Mouse (Mus musculus) cerebellum, adult 18-20 months (tissue): ENCODE results near the gene Pbxip1.
"Not testable (repeated sequence)": the region's sequence is repeated elsewhere in the genome, so short reads cannot be mapped to it uniquely, and the experiment has no call there.

ENCODE experiments used
- DNase-seq, 2 experiments: peaks; one replicate each; pipeline ENCODE4 v3.0.0; 2021

The Pbxip1 gene

GRCm38 (mm10) chr3:89409701-89410100 is 26.8 kb upstream of the Pbxip1 start:
- no peak for DNase-seq

GRCm38 (mm10) chr3:89410864-89411263 is 25.6 kb upstream of the Pbxip1 start:
- no peak for DNase-seq

GRCm38 (mm10) chr3:89411490-89412393 is 24.8 kb upstream of the Pbxip1 start, which contains the start of gene Flad1:
Gene Flad1, minus strand, starts transcription at chr3:89411870.
- peak; percentile 95 to 99 for DNase-seq

GRCm38 (mm10) chr3:89416158-89416557 is 20.3 kb upstream of the Pbxip1 start:
- DNase-seq, result no peak

GRCm38 (mm10) chr3:89417131-89417530 is 19.4 kb upstream of the Pbxip1 start:
- DNase-seq, result no peak

GRCm38 (mm10) chr3:89417840-89418169 is 18.7 kb upstream of the Pbxip1 start:
- DNase-seq, result no peak

GRCm38 (mm10) chr3:89418170-89418860 is 18.2 kb upstream of the Pbxip1 start, which contains the start of the genes Cks1b and Shc1:
Gene Cks1b, minus strand, starts transcription at chr3:89418383.
Gene Shc1, plus strand, starts transcription at chr3:89418443.
- peak; percentile 83 to 92 for DNase-seq

GRCm38 (mm10) chr3:89418861-89419250 is 17.6 kb upstream of the Pbxip1 start:
- no peak for DNase-seq

- DNase-seq, result no peak
Observed at GRCm38 (mm10) chr3:89419571-89419970, 16.9 kb upstream of the Pbxip1 start.

GRCm38 (mm10) chr3:89419981-89420380 is 16.5 kb upstream of the Pbxip1 start:
- no peak for DNase-seq

- no peak for DNase-seq
Observed at GRCm38 (mm10) chr3:89420421-89420820, 16.1 kb upstream of the Pbxip1 start.

- DNase-seq, result peak; percentile 51 to 73
Observed at GRCm38 (mm10) chr3:89421002-89421774, 15.3 kb upstream of the Pbxip1 start.

- DNase-seq, result no peak
Observed at GRCm38 (mm10) chr3:89421810-89422473, 14.6 kb upstream of the Pbxip1 start.

GRCm38 (mm10) chr3:89422556-89423205 is 13.8 kb upstream of the Pbxip1 start:
- no peak for DNase-seq

- DNase-seq, result no peak
Observed at GRCm38 (mm10) chr3:89424416-89425140, 11.9 kb upstream of the Pbxip1 start.

- no peak for DNase-seq
Observed at GRCm38 (mm10) chr3:89425141-89425525, 11.4 kb upstream of the Pbxip1 start.

GRCm38 (mm10) chr3:89425876-89426275 is 10.6 kb upstream of the Pbxip1 start:
- no peak for DNase-seq

- not testable (repeated sequence) for DNase-seq
Observed at GRCm38 (mm10) chr3:89429021-89429420, 7.5 kb upstream of the Pbxip1 start.

GRCm38 (mm10) chr3:89430171-89431159 is 6.0 kb upstream of the Pbxip1 start, which contains the start of gene Pygo2:
Gene Pygo2, plus strand, starts transcription at chr3:89430214.
- DNase-seq, result peak; percentile 91 to 95

GRCm38 (mm10) chr3:89432606-89433005 is 3.9 kb upstream of the Pbxip1 start:
- DNase-seq, result peak in 1 of 2 experiments; percentile 13
